Mouse (Mus musculus) gastrocnemius, postnatal 10 days (tissue): Measurements from ENCODE around the gene Zfp93. TPM values are rescaled to one million over a fixed set of nuclear protein-coding genes. Genes with fewer than 3 reads are reported as not detected.
"Not testable (repeated sequence)": the region's sequence is repeated elsewhere in the genome, so short reads cannot be mapped to it uniquely, and the experiment has no call there.

Source experiments
- DNase-seq: peaks from one replicate; pipeline ENCODE4 v3.0.0; 2021; ENCODE audit warnings: mixed read lengths
- long read RNA-seq, 2 experiments: library from polyadenylated mRNA; stranded (forward); transcript quantifications; one replicate each; pipeline ENCODE4 v2.0.0; 2021
- total RNA-seq, 2 experiments: library from RNA; stranded (reverse); gene quantifications; 2 replicates each; pipeline ENCODE4 v1.2.3; 2021

Zfp93 gene
- total RNA-seq = 1 to 10 TPM; 2.9 to 4.2 TPM
- long read RNA-seq, experiment 1, transcript Zfp93-202 (4 exons, 3,508 nt) = major isoform, 7 of 7 reads
- long read RNA-seq, experiment 1, partial matches to known transcripts = 0 of 7 reads
- long read RNA-seq, experiment 1, other reads (novel, unspliced or antisense) = 0 of 7 reads
- long read RNA-seq, experiment 2, transcript Zfp93-202 (4 exons, 3,508 nt) = major isoform, 6 of 6 reads
- long read RNA-seq, experiment 2, partial matches to known transcripts = 0 of 6 reads
- long read RNA-seq, experiment 2, other reads (novel, unspliced or antisense) = 0 of 6 reads

- DNase-seq = peak; percentile 44
These were observed at the start of gene Zfp93 for GRCm38 (mm10) chr7:24270288-24270672. Gene Zfp93, plus strand, starts transcription at chr7:24270420.

GRCm38 (mm10) chr7:24237040-24237791, 33.0 kb upstream of the Zfp93 start, which contains the start of gene Zfp109:
Gene Zfp109, minus strand, starts transcription at chr7:24237560.
- DNase-seq = peak; percentile 33

- DNase-seq = no peak
These were observed 16.2 kb upstream of the Zfp93 start for GRCm38 (mm10) chr7:24253779-24254615.

- peak; percentile 65 for DNase-seq
These were observed 15.4 kb upstream of the Zfp93 start, which contains the start of gene Zfp108 for GRCm38 (mm10) chr7:24254633-24255474. Gene Zfp108, plus strand, starts transcription at chr7:24254794.

- DNase-seq = no peak
These were observed 10.8 kb upstream of the Zfp93 start for GRCm38 (mm10) chr7:24259306-24259999.

- DNase-seq = no peak
These were observed 10.3 kb upstream of the Zfp93 start for GRCm38 (mm10) chr7:24260000-24260312.

- no peak for DNase-seq
These were observed 1.8 kb upstream of the Zfp93 start for GRCm38 (mm10) chr7:24268176-24269155.

GRCm38 (mm10) chr7:24269256-24269655, 964 bp upstream of the Zfp93 start:
- no peak for DNase-seq

GRCm38 (mm10) chr7:24269667-24270287, 443 bp upstream of the Zfp93 start:
- DNase-seq = no peak

GRCm38 (mm10) chr7:24271191-24271590, 971 bp downstream of the Zfp93 start:
- no peak for DNase-seq

- DNase-seq = no peak
These were observed 4.2 kb downstream of the Zfp93 start for GRCm38 (mm10) chr7:24274456-24274855.

- DNase-seq = not testable (repeated sequence)
These were observed 8.6 kb downstream of the Zfp93 start for GRCm38 (mm10) chr7:24278771-24279170.

GRCm38 (mm10) chr7:24280031-24280857, 10.0 kb downstream of the Zfp93 start:
- DNase-seq = no peak

GRCm38 (mm10) chr7:24280858-24281145, 10.6 kb downstream of the Zfp93 start:
- DNase-seq = no peak

- DNase-seq = no peak
These were observed 15.9 kb downstream of the Zfp93 start for GRCm38 (mm10) chr7:24286090-24286489.

- no peak for DNase-seq
These were observed 16.7 kb downstream of the Zfp93 start for GRCm38 (mm10) chr7:24286916-24287315.

- DNase-seq = no peak
These were observed 17.4 kb downstream of the Zfp93 start for GRCm38 (mm10) chr7:24287670-24288069.

- no peak for DNase-seq
These were observed 18.3 kb downstream of the Zfp93 start for GRCm38 (mm10) chr7:24288512-24288911.
